Mouse (Mus musculus) kidney, embryonic 16.5 days (tissue): ENCODE data around the gene Hes1. TPM values are rescaled to one million over a fixed set of nuclear protein-coding genes. Genes with fewer than 3 reads are reported as not detected.
A peak's percentile ranks its signal among the peaks of the same experiment; 100 is the strongest.

Experiments
- ATAC-seq: fragments of 200-750 bp; cut with Nextera tagmentation; 2 replicates; pipeline ENCODE4 v1.8.0; 2017; ENCODE audit warnings: moderate TSS enrichment; ENCODE audit not compliant: low FRiP score, low TSS enrichment
- H3K27ac ChIP-seq: fragments of 300-500 bp; sonication (generic); 2 replicates; pipeline ENCODE4 v1.5.1; 2014; ENCODE audit warnings: low read length
- H3K27me3 ChIP-seq: fragments of 300-500 bp; sonication (generic); 2 replicates; pipeline ENCODE4 v1.6.1; 2014; ENCODE audit warnings: low read length, control low read depth, mixed read lengths; ENCODE audit not compliant: insufficient read depth
- H3K36me3 ChIP-seq: fragments of 300-500 bp; sonication (generic); 2 replicates; pipeline ENCODE4 v1.6.1; 2014; ENCODE audit warnings: low read length, control low read depth, mixed read lengths; ENCODE audit not compliant: insufficient read depth
- H3K4me1 ChIP-seq: fragments of 300-500 bp; sonication (generic); 2 replicates; pipeline ENCODE4 v1.6.1; 2014; ENCODE audit warnings: low read length, control low read depth, mixed read lengths; ENCODE audit not compliant: insufficient read depth
- H3K4me2 ChIP-seq: fragments of 300-500 bp; sonication (generic); replicated peaks from 2 replicates; pipeline ENCODE4 v1.6.1; 2014; ENCODE audit warnings: low read depth, low read length
- H3K4me3 ChIP-seq: fragments of 300-500 bp; sonication (generic); 2 replicates; pipeline ENCODE4 v1.5.1; 2014; ENCODE audit warnings: mild to moderate bottlenecking, low read length
- H3K9ac ChIP-seq: fragments of 300-500 bp; sonication (generic); replicated peaks from 2 replicates; pipeline ENCODE4 v1.6.1; 2014; ENCODE audit warnings: low read length
- H3K9me3 ChIP-seq: fragments of 300-500 bp; sonication (generic); 2 replicates; pipeline ENCODE4 v1.6.1; 2016; ENCODE audit warnings: low read length, control low read depth
- WGBS: fragments of 180-500 bp; shearing (Covaris S2); extraction: QIAGEN DNeasy Blood & Tissue Kit; methylation state at CpG from one replicate; pipeline ENCODE4 v1.1.7; 2014; 5-methylcytosine and 5-hydroxymethylcytosine counted together
- polyA plus RNA-seq: library from polyadenylated mRNA; unstranded; fragments of >200 nt; fragmentation: Nextera tagmentation; extraction: Ambion mirVana; gene quantifications from 2 replicates; pipeline ENCODE4 v1.2.1, GENCODE M21; 2015

Hes1 gene
- polyA plus RNA-seq, 1 experiment from 2014 or later = 45.7 TPM

DNA sequence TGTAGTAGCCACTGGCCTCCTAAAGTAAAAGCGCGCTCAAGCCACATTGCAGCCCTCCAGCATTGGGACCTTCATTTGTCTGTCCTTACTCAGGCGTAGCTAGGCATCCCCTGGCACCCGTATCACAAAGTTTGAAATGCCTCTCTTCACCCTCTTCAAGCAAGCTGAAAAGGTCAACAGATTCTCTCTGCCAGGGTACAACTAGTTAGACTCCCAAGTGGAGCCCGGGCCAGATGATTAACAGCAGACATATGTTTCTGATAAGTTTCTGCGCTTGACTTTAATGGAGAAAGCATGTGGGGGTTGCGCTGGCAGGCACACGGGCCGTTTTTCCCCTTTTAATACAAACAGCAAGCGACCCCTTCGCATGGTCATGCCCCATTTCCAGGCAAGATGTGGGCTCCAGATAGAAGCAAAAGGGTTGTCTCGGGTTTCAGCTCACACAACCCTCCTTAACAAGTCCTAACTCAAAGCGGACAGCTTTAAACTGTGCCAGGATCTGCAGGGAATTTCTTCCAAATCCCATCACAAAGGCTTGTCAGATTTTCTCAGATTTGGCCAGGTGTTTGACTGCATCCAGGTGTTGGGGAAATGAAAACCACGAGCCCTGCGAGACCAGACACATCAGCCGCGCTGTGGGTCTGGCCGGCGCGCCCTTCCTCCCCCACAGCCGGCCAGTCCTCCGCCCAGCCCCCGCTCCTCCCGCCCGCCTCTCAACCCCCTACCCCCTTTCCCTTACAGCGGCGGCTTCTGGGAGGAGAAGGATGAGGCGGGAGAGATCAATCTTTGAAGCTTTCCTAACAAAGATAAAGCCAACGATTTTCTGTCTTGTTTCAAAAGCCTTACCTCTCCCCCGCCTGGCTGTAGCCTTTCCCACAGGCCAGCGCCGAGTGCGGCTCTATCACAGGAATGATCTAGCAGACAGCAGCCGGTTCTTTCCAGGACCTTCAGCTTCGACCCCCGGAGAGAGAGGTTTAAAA lies 4.1 kb downstream of the Hes1 start:
- Histone ChIP-seq H3K27ac (peak overlapping the region; percentile 93), H3K9ac (peak overlapping the region; percentile 71), H3K4me2 (peak overlapping the region; percentile 70), H3K4me1 (peaks cover 33% of the 10 kb centered on the region), H3K9me3 (no peaks in the 10 kb centered on the region), H3K4me3 (peak overlapping the region; percentile 46), H3K36me3 (no peaks in the 10 kb centered on the region), H3K27me3 (no peaks in the 10 kb centered on the region)
- 1% methylated on average over 36 of the region's 36 CpGs for WGBS
- no peak for ATAC-seq

DNA sequence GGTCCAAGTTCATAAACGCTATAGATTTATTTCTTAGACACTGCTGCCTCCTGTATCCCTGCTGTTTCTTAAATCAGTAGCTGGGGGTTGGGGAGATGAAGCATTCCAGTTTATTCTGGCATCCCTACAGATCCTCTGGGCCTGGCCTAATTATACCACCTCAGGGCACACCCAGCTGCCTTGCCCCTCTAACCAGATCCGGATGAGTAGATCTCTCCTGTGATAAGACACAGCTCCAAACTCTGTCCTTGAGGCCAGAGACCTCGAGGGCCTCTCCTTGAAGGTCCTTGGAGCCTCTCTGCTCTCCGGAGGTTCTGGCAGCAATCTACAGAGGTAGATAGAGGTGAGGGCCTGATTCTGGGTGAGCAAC lies 5.4 kb downstream of the Hes1 start:
- H3K4me2 ChIP-seq = peak overlapping the region; percentile 75
- 3% methylated on average over 4 of the region's 4 CpGs for WGBS
- H3K27ac ChIP-seq = peak overlapping the region; percentile 98
- H3K36me3 ChIP-seq = no peaks in the 10 kb centered on the region
- H3K4me1 ChIP-seq = peaks cover 33% of the 10 kb centered on the region
- H3K4me3 ChIP-seq = peak overlapping the region; percentile 43
- ATAC-seq = peak; percentile 3; the same call in 1 of the 2 replicates
- H3K9ac ChIP-seq = peak overlapping the region; percentile 72
- no peaks in the 10 kb centered on the region for H3K27me3 ChIP-seq
- H3K9me3 ChIP-seq = no peaks in the 10 kb centered on the region

DNA sequence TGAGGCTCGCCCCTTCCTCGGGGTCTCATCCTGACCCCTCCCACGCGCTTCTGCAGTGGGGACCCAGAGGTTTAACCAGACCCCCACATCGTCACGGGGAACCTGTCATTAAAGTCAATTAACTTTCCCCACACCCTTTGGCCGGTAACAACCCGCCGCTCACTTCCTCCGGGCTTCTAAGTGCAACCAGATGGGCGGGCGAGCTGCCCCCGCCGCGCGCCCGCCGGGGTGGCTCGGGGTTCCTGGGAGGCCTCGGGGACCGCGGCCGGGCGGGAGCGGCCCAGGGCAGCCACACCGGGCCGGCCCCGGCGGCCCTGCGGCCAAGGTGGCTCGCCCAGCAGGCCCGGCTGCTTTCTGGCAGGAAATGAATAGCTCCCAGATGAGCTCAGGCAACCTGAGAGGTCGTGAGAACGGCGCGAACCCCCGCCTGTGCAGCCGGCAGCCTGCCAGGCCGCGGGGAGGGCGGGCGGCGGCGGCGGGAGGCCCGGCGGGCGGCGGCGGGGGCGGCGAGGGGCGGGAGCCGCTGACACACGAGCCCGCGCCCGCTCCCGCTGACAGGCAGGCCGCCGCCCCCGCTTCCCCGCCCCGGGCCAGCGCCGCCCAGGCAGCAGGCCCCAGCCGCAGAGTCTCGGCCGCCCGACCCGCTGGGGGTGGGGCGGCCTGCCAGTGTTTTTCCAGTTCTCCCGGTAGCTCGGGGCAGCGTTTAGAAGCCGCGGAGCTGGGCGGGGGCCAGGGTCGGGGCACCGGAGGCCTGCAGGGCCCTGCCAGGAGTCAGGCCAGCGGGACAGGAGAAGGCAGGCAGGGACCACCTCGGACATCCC lies 6.0 kb downstream of the Hes1 start:
- Histone ChIP-seq H3K4me2 (peak overlapping the region; percentile 75), H3K9me3 (no peaks in the 10 kb centered on the region), H3K4me3 (peak overlapping the region; percentile 43), H3K4me1 (peaks cover 33% of the 10 kb centered on the region), H3K27me3 (no peaks in the 10 kb centered on the region), H3K36me3 (no peaks in the 10 kb centered on the region), H3K27ac (peak overlapping the region; percentile 98), H3K9ac (peak overlapping the region; percentile 72)
- under 1% methylated on average over 75 of the region's 82 CpGs for WGBS
- peak; percentile 86 for ATAC-seq

DNA sequence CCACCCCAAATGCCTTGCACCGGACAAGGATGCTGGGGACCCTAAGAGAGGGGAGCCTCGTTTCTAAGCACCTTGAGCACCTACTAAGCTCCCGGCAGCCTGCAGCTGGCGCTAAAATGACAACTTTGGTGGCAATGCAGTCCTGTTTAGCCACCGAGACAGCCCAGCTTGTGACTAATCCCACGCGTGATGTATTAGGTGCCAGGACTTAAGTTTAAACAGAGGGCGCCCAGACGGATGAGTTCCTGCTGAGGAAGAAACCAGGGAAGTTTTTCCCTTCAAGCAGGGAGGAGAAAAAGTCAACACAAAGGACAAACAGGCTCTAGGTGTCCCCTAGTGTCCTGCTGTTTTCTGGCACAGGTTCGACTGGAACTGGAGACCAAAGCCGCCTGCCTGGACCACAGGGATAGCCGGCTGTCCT lies 6.6 kb downstream of the Hes1 start:
- H3K9ac ChIP-seq = peak overlapping the region; percentile 72
- H3K9me3 ChIP-seq = no peaks in the 10 kb centered on the region
- H3K4me2 ChIP-seq = peak overlapping the region; percentile 75
- WGBS = 5% methylated on average over 12 of the region's 12 CpGs
- no peaks in the 10 kb centered on the region for H3K27me3 ChIP-seq
- no peak for ATAC-seq
- H3K27ac ChIP-seq = peak overlapping the region; percentile 98
- H3K36me3 ChIP-seq = no peaks in the 10 kb centered on the region
- peaks cover 33% of the 10 kb centered on the region for H3K4me1 ChIP-seq
- peak overlapping the region; percentile 43 for H3K4me3 ChIP-seq

DNA sequence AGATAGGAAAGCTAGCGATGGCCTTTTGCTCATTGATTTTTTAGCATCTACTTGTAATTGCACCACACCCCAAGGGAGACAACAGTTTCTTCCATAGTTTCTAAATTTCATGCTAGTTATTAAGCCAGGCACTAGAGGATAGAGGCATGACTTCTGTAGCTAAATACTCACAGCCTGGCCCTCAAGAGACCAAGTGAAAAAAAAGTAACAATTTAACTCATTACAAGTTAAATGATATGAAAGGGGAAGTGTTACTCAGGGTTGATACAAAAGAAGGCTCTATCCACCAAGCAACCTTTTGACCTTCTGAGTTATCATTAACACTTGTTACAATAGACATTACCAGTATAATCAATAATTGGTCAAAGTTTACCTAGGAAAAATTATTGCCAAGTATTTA lies 9.1 kb downstream of the Hes1 start:
- Histone ChIP-seq H3K4me1 (peaks cover 27% of the 10 kb centered on the region), H3K9me3 (no peaks in the 10 kb centered on the region), H3K27me3 (no peaks in the 10 kb centered on the region), H3K4me3 (no peak overlapping the region), H3K27ac (no peak overlapping the region), H3K36me3 (no peaks in the 10 kb centered on the region), H3K9ac (no peak overlapping the region), H3K4me2 (no peak overlapping the region)
- 93% methylated on average over 1 of the region's 1 CpGs for WGBS
- ATAC-seq = no peak

DNA sequence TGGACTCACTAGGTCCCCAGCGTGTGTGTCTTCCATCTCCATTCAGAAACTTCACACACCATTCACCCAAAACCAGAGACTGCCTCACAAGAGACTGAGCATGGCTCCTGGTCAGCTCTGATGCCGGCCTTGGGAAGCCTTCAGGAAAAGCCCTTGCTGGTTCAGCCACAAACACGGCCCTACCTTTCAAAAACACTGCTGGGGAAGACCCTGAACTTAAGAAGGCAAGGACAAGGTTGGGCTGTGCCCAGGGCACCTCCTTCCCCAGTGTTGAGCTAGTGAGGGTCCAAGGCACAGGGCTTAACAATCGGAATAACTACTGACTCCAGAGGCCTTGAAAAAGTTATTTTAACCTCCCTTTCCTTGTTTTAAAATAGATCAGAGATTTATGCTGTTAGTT lies 17.3 kb downstream of the Hes1 start:
- peaks cover 30% of the 10 kb centered on the region for H3K4me1 ChIP-seq
- H3K27ac ChIP-seq = peak overlapping the region; percentile 83
- H3K27me3 ChIP-seq = no peaks in the 10 kb centered on the region
- 0 out of 2 replicates have a peak overlapping the region, but pooled peaks have one; percentile 23 for H3K9ac ChIP-seq
- no peaks in the 10 kb centered on the region for H3K9me3 ChIP-seq
- H3K4me2 ChIP-seq = no peak overlapping the region
- peak; percentile 41; the same call in 1 of the 2 replicates for ATAC-seq
- no peak overlapping the region for H3K4me3 ChIP-seq
- no peaks in the 10 kb centered on the region for H3K36me3 ChIP-seq
- 30% methylated on average over 4 of the region's 4 CpGs for WGBS

DNA sequence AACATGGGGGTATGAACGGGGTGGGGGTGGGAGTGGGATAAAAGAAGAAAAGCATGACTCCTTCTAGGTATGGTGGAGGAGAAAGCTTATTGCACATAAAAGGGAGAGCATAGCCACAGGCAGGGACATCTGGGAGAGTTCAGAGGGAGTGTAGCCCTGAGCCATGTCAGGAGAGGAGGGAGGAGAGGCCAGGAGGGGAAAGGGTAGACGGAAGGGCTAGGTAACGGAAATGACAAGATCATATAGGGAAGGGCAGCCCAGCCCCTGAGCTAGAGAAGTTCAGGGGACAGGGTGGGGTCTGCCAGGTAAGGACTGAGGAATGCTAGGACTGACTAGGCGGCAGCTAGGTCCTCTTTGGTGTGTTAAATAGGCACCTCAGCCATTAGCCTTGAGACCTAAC lies 17.8 kb downstream of the Hes1 start:
- H3K4me1 ChIP-seq = peaks cover 35% of the 10 kb centered on the region
- ATAC-seq = peak; percentile 59
- no peak overlapping the region for H3K4me2 ChIP-seq
- no peak overlapping the region for H3K4me3 ChIP-seq
- H3K36me3 ChIP-seq = no peaks in the 10 kb centered on the region
- no peaks in the 10 kb centered on the region for H3K9me3 ChIP-seq
- no peaks in the 10 kb centered on the region for H3K27me3 ChIP-seq
- H3K9ac ChIP-seq = no peak overlapping the region
- peak overlapping the region; percentile 83 for H3K27ac ChIP-seq
- WGBS = 38% methylated on average over 4 of the region's 4 CpGs

DNA sequence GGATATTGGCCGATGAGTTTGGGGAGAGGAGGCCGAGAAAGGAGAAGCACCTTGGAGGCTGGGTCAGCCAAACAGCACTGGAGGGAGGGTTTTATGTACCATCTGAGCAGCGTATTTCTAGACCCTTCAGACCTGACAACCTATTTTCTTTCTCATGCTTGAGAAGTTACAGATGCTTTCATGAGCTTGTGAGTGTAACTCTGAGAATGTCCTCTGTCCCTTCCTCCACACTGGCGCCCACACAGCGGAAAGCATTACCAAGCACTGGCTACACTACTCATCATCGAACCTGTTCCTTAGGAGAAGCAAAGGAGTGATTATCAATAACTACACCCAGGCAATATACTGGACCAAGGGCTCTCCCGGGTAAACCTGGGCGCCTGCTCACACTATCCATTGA lies 18.8 kb downstream of the Hes1 start:
- Histone ChIP-seq H3K36me3 (no peaks in the 10 kb centered on the region), H3K27ac (peak overlapping the region; percentile 83), H3K4me3 (no peak overlapping the region), H3K9me3 (no peaks in the 10 kb centered on the region), H3K4me2 (no peak overlapping the region; the same call in 1 of the 2 replicates), H3K9ac (no peak overlapping the region), H3K27me3 (no peaks in the 10 kb centered on the region), H3K4me1 (peaks cover 36% of the 10 kb centered on the region)
- peak; percentile 50 for ATAC-seq
- 56% methylated on average over 8 of the region's 8 CpGs for whole genome bisulfite sequencing

DNA sequence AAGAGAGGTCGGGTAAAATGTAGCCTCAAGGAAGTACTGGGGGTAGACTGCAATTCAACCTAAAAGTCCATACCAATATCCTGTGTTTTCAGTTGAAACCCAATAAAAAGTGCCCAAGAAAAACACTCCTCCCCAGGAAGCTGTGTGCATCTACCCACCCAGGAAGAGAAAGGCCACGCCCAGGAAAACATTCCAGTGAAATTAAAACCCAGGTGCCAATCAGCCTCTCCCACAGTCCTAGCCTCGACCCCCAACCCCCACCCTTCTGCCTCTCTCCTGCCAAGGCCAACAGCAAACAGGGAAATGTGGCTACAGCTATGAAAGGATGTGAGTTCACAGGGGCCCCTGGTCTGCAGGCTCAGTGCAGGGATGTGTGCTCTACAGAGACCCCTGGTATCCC lies 19.4 kb downstream of the Hes1 start:
- WGBS = 5% methylated on average over 3 of the region's 3 CpGs
- H3K27me3 ChIP-seq = no peaks in the 10 kb centered on the region
- no peak overlapping the region; the same call in 1 of the 2 replicates for H3K4me2 ChIP-seq
- peak; percentile 41 for ATAC-seq
- H3K9me3 ChIP-seq = no peaks in the 10 kb centered on the region
- H3K4me3 ChIP-seq = no peak overlapping the region
- H3K27ac ChIP-seq = peak overlapping the region; percentile 83
- H3K4me1 ChIP-seq = peaks cover 36% of the 10 kb centered on the region
- no peaks in the 10 kb centered on the region for H3K36me3 ChIP-seq
- H3K9ac ChIP-seq = no peak overlapping the region
